17 mouse cellular contexts compared by ENCODE assay signal in genomic region chr5:119656856-119657255, GRCm38 (mm10). TPM values are rescaled to one million over a fixed set of nuclear protein-coding genes. Genes with fewer than 3 reads are reported as not detected.
DNase-seq lines count a peak whose midpoint lies in the region; ATAC-seq and TF ChIP-seq lines count a peak whose summit lies in the region.
"Had no signal": no experiment of that assay in that cellular context is flagged by ENCODE, and none has a peak within 500 bp of the region (broad histone marks: within the 10 kb centered on the region; RNA-seq: fewer than 3 reads in every experiment).

No protein-coding gene starts in this region.

- H3K9ac ChIP-seq in heart, adult 2 months (ENCODE audit: low read depth, low read length), result no peak overlapping the region
- H3K9ac ChIP-seq in lung, embryonic 15.5 days, result no peak overlapping the region
- no peak overlapping the region for H3K9ac ChIP-seq in embryonic facial prominence, embryonic 12.5 days
- H3K9ac ChIP-seq: liver, embryonic 15.5 days had no signal

- 3% methylated on average over 21 of the region's 21 CpGs for WGBS in heart, embryonic 10.5 days
- WGBS in heart, adult 2 months, result 14% methylated on average over 21 of the region's 21 CpGs
- WGBS in lung, embryonic 15.5 days, result 20% methylated on average over 21 of the region's 21 CpGs
- 5% methylated on average over 21 of the region's 21 CpGs for WGBS in embryonic facial prominence, embryonic 12.5 days

- peak overlapping the region; percentile 31 for H3K4me2 ChIP-seq in lung, embryonic 15.5 days
- H3K4me2 ChIP-seq in embryonic facial prominence, embryonic 12.5 days (replicated peaks), result peak overlapping the region; percentile 9; the same call in 1 of the 2 replicates
- H3K4me2 ChIP-seq: liver, embryonic 15.5 days had no signal

- ATAC-seq in lung, embryonic 15.5 days (ENCODE audit: borderline replicate concordance, extremely low read depth, low FRiP score, low TSS enrichment), result no peak
- no peak for ATAC-seq in embryonic facial prominence, embryonic 12.5 days (ENCODE audit: insufficient number of reproducible peaks, insufficient read depth, low FRiP score, low TSS enrichment)
- no peak for ATAC-seq in megakaryocyte progenitor cell, adult 5-6 weeks (replicated peaks; ENCODE audit: poor library complexity)
- ATAC-seq: activated CD4-positive, CD25-positive, alpha-beta regulatory T cell, adult 4 months; forebrain, embryonic 16.5 days; hindbrain, postnatal 0 days had no signal

- H3K4me3 ChIP-seq in heart, embryonic 10.5 days, result peak overlapping the region; percentile 33
- no peak overlapping the region for H3K4me3 ChIP-seq in heart, adult 2 months
- H3K4me3 ChIP-seq in lung, embryonic 15.5 days, result no peak overlapping the region
- no peak overlapping the region for H3K4me3 ChIP-seq in embryonic facial prominence, embryonic 12.5 days
- H3K4me3 ChIP-seq: gastrocnemius, adult 2 months; liver, embryonic 15.5 days; midbrain, embryonic 10.5 days had no signal

- no peak for TF ChIP-seq EP300 in heart, adult 2 months (IDR thresholded peaks at IDR 0.05; ENCODE audit: insufficient read depth, low read depth, low read length)

- intact Hi-C loops in heart, adult 2 months (cut with DNase I), result no loop called here

- DNase-seq in heart, embryonic 10.5 days (ENCODE audit: low spot score), result no peak
- DNase-seq in heart, adult 2 months, result no peak
- DNase-seq in lung, adult 18-20 months, result no peak
- peak; percentile 27 to 55 for DNase-seq in lung, postnatal 4 days
- DNase-seq in spleen, adult 18-20 months, result no peak
- DNase-seq: cerebellum, postnatal 25 days; gastrocnemius, adult 2 months had no signal

- H3K36me3 ChIP-seq in heart, embryonic 10.5 days, result no peaks in the 10 kb centered on the region
- H3K36me3 ChIP-seq in heart, adult 2 months (ENCODE audit: control insufficient read depth, insufficient read depth, low read length), result no peaks in the 10 kb centered on the region
- H3K36me3 ChIP-seq in lung, embryonic 15.5 days, result no peaks in the 10 kb centered on the region
- H3K36me3 ChIP-seq in embryonic facial prominence, embryonic 12.5 days, result no peaks in the 10 kb centered on the region; the same call in 1 of the 2 replicates
- H3K36me3 ChIP-seq: liver, embryonic 15.5 days; midbrain, embryonic 10.5 days had no signal

- no peak for TF ChIP-seq POLR2A in heart, adult 2 months (IDR thresholded peaks at IDR 0.05; ENCODE audit: insufficient read depth, low read depth, low read length)

- H3K4me1 ChIP-seq in heart, embryonic 10.5 days, result peaks cover 18% of the 10 kb centered on the region
- no peaks in the 10 kb centered on the region for H3K4me1 ChIP-seq in heart, adult 2 months (ENCODE audit: control insufficient read depth, insufficient read depth, low read length)
- peaks cover 14% of the 10 kb centered on the region for H3K4me1 ChIP-seq in lung, embryonic 15.5 days
- peaks cover 16% of the 10 kb centered on the region for H3K4me1 ChIP-seq in embryonic facial prominence, embryonic 12.5 days
- H3K4me1 ChIP-seq: liver, embryonic 15.5 days had no signal

- H3K27ac ChIP-seq in heart, embryonic 10.5 days, result no peak overlapping the region
- H3K27ac ChIP-seq in heart, adult 2 months, result no peak overlapping the region
- H3K27ac ChIP-seq in lung, embryonic 15.5 days, result no peak overlapping the region
- H3K27ac ChIP-seq in embryonic facial prominence, embryonic 12.5 days, result no peak overlapping the region
- H3K27ac ChIP-seq: gastrocnemius, adult 2 months; hindbrain, postnatal 0 days; kidney, postnatal 0 days; liver, embryonic 15.5 days; midbrain, embryonic 10.5 days had no signal

- H3K79me2 ChIP-seq in heart, adult 2 months (replicated peaks; ENCODE audit: control insufficient read depth, insufficient read depth, low read length), result no peaks in the 10 kb centered on the region

- peaks cover 87% of the 10 kb centered on the region for H3K27me3 ChIP-seq in heart, embryonic 10.5 days (ENCODE audit: insufficient read depth, poor library complexity, severe bottlenecking)
- H3K27me3 ChIP-seq in heart, adult 2 months (ENCODE audit: control insufficient read depth, insufficient read depth, low read length), result peaks cover 19% of the 10 kb centered on the region
- H3K27me3 ChIP-seq in lung, embryonic 15.5 days, result peaks cover 71% of the 10 kb centered on the region
- peaks cover 64% of the 10 kb centered on the region for H3K27me3 ChIP-seq in embryonic facial prominence, embryonic 12.5 days

- TF ChIP-seq CTCF in heart, adult 2 months (IDR thresholded peaks at IDR 0.05), result no peak

- H3K9me3 ChIP-seq in heart, embryonic 10.5 days, result no peaks in the 10 kb centered on the region
- H3K9me3 ChIP-seq in lung, embryonic 15.5 days, result no peaks in the 10 kb centered on the region
- H3K9me3 ChIP-seq in embryonic facial prominence, embryonic 12.5 days, result no peaks in the 10 kb centered on the region
- H3K9me3 ChIP-seq: liver, embryonic 15.5 days; midbrain, embryonic 10.5 days had no signal

RNA-seq across cellular contexts. Expression of gene Tbx3, which starts 13.6 kb away (rescaled TPM):
- polyA plus RNA-seq in heart, embryonic 10.5 days (2016; fragmentation: Nextera tagmentation; extraction: Ambion mirVana), result 17.0 and 41.7 TPM in 2 replicates
- 10 to 100 TPM; 10.2 to 10.4 TPM for total RNA-seq in heart, adult 2 months (2021)
- 4.4 and 4.9 TPM in 2 replicates for polyA plus RNA-seq in heart, adult 2 months (2012; rRNA removed)
- polyA plus RNA-seq in lung, embryonic 15.5 days (2015; fragmentation: Nextera tagmentation; extraction: Ambion mirVana), result 59.7 and 63.9 TPM in 2 replicates
- polyA plus RNA-seq in embryonic facial prominence, embryonic 12.5 days (2016; fragmentation: Nextera tagmentation; extraction: Ambion mirVana), result 59.5 and 65.3 TPM in 2 replicates
- total RNA-seq in megakaryocyte progenitor cell, adult 5-6 weeks (2015), result not detected in 2 replicates
- not detected in 2 replicates for total RNA-seq in megakaryocyte progenitor cell, adult 5-6 weeks (2017)
- total RNA-seq: MEL had no signal
- polyA plus RNA-seq: activated CD4-positive, CD25-positive, alpha-beta regulatory T cell, adult 4 months had no signal

Comparison
In these comparisons a context has a peak if more than half of its experiments do, and no peak if none do; other contexts are left out.
1. DNase-seq: peak in lung, postnatal 4 days (2 of 2); none in heart, embryonic 10.5 days (single experiment), heart, adult 2 months (0 of 2), lung, adult 18-20 months (0 of 2) and spleen, adult 18-20 months (0 of 2).